Mouse (Mus musculus): ENCODE data around the gene Pcdh17.
A peak's percentile ranks its signal among the peaks of the same experiment; 100 is the strongest.

The Pcdh17 gene

DNA sequence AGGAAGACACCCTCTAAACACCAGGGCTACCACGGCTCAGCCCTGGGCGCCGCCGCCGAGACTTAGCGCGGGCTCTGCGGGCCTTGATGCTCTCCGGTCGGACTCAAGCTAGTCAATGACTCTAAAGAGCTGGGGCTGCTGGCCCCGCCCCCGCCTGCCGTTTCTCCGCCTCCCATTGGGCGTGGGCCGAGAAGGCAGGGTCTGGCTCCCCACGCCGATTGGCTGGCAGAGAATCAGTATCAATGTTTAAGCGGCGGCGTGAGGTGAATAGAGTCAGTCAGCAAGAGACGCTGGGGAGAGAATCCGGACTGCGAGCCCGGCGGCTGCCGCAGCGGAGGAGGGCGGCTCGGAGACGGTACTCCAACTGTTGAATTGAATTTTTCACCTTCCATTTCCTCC is at the start of gene Pcdh17:
Gene Pcdh17, plus strand, starts transcription at position 276 of the 399 bp plus-strand sequence.
- peak; percentile 62 for DNase-seq (ENCODE audit: low read depth)

DNA sequence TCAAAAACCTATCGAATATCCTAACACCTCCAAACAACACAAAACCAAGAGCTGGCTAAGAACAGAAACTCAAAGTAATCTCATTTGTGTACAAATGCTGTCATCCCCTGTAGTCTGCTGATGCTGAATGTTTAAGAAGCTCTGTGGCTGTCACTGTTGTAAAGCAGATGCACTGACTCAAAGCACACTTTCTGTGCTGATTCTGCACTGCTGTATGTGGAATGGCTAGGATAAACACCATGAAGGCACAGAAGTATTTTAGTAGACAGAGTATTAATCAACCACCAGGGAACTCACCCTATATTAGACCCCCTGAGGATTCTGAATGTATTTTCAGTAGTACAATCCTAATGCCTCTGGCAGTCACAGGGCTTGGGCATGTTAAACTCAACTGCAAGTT is 46.2 kb upstream of the Pcdh17 start:
- DNase-seq (ENCODE audit: low read depth): no peak

DNA sequence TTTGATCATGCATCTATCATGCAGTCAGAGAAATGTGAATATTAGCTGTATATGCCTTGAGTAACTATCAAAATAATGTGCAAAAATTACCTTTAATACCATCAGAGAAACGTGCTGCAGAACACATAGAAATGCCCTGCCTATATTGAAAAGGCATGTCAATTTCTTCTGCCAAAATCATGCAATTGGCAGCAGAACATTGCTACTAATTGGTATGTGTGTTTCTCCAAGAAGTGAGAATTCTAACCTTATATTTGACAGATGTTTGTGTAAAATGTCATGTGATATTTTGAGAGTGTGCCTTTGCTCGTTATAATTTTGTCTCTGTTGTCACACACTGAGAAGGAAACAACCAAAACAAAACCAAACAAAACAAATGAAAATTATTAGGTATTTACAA is 18.6 kb upstream of the Pcdh17 start:
- no peak for DNase-seq (ENCODE audit: low read depth)

DNA sequence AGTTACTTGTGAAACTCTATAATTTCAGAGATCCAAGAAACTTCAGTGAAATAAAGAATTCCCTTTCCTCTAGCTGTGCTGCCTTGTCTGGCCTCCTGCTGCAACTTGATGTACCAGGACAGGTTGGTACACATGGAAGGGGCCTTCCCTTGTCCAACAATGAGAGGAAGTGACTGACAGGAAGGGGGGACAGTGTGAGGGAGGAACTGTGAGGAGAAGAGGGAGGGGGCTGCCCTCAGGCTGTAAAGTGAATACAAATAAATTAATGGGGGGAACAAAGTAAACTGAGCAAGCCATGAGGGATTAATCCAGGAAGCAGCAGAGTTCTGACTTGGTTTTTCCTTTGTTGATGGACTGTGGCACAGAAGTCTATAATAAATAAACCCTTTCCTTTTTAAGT is 16.7 kb upstream of the Pcdh17 start:
- DNase-seq (ENCODE audit: low read depth): no peak

DNA sequence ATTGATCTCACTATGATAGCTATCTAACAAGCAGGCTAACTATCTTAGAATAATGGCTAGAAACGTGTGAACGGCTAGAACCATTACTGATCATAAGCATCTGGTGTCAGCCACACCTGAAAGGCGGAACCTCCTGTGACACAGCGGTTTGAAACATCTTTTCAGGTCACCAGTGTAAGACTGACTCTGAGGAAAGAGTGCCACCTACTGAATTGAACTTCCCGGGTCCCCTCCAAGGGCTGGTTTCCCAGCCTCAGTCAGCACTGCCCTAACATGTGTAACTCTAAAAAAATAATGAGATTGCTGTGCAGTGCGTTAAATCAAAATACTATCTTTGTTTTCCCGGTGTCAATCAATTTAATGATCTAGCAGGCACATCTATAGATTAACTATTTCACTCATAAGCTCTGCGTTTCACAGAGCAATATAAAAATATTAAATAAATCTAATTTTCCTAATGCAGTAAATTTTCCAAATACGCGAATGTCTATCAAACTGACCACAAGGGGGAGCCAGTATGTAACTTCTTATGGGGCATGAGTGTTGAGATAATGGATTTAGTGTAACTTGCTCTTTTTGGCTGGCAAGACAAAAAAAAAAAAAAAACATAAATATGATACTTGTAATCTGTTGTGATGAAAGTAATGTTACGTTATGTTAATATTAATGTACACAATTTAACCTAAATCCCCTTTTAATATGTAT is 5.1 kb upstream of the Pcdh17 start:
- DNase-seq (ENCODE audit: low read depth): peak; percentile 20

DNA sequence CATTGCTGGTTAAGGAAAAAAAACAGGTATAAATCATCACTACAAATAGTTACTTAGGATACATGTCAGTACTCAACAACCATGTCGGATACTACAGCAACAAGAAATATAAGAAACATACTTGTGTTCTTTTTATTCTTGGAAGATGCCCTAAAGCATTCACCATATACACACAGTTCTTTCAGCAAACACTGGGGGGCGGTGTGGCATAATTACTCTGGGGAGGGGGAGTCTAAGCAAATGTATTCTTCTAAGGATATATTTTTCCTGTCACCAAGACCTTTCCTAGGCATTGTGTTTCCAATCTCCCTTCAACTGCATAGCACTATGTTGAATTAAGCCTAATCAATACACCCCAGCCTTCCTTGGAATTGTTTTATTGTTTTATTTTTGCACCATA is 2.5 kb upstream of the Pcdh17 start:
- DNase-seq (ENCODE audit: low read depth): no peak

DNA sequence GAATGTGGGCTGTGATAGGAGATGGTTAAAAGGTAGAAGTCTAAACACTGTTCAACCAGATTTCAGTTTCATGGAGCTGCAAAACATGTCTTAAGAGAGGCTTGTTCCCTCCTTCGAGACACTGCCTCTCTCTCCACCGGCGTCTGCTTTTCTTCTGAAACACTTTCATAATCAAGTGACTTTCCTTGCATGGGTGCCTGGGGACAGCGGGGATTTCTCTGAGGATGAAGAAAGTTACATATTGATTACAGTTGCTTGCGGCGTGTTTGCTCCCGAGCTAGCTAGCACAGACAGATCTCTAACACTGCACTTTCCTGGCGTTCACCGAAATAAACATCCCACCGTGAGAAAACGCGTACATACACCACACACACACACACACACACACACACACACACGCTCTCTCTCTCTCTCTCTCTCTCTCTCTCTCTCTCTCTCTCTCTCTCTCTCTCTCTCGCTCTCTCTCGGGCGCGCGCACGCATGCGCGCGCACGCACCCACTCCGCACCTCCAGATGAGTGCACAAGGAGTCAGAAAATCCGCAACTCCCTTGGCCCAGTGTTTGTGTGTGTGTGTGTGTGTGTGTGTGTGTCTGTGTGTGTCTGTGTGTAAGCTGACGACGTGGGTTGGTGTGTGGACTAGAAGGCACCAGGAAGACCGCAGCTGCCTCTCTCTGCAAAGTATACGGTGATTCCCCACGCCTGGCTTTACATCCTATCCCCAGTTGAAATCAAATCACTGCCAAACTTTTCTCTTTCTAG is 655 bp upstream of the Pcdh17 start:
- no peak for DNase-seq (ENCODE audit: low read depth)

DNA sequence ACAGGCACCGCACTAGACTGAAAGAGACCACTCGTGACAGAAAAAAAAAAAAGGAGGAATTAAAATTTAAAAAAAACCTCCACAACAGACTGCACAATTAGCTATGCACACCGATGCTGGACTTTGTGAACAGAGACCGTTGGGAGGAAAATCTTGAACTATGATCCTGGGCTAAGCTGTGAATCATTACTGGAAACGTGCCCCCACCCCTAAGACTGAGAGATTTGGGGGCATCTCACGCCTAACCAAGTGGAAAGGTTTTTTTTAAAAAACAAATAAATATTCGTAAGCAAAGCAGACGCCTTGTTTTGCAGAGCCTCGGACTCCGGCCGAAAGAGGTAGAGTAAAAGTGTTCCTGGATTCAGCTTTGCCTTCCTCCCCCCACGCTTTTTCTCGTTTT is 398 bp downstream of the Pcdh17 start:
- no peak for DNase-seq (ENCODE audit: low read depth)

DNA sequence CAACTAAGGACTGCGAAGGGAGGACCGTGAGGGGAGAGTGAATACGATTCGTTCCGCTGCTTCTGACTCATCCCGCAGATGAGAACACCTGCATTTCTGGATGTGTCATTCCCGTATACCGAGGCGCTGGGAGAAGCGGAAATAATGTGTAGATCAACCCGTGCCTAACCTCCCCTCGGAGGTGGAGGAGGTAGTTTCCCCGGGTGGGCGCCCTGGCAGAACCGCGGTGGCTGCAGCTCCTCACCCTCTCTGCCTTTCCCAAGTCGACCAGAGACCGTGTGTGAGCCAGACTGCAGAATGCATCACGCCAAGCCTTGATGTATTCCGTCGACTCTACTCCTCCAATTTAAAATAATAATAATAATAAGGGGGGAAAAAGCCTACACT is 906 bp downstream of the Pcdh17 start:
- no peak for DNase-seq (ENCODE audit: low read depth)

DNA sequence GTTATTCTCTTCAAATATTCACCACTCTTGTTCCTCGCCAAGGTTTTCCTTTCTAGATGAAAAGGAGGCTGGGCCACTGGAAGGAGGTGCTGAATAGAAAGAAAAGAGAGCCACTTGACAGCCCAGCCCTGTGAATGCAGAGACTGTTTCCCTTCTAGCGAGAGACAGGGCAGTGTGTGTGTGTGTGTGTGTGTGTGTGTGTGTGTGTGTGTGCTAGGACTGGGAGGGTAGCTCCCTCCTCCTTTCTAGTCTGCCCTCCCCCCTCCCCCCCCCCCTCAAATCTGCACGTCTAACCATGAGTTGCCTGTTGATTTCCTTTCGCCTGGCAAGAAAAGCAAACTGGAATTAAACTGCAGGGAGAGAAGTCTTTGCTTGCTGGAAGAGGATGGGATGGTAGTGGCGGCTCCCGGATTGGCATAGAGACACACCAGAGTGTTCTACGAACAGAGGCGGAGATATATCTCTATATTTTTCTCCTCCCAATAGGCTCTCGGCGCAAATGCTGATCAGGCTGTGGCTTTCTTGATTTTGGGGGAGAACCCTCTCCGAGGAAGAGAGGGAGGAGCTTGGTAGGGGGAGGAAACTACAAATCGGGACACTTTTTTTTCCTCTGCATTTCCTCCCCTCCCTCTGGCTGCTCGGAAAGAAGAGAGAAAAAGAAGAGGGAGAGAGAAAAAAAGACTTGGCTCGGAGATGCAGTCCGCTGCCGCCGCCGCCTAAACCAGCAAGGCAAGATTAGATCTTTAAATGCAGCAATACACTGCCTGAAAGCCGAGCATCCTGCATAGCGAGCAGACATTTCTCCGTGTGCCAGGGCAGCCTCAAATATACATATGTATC is 1.5 kb downstream of the Pcdh17 start:
- no peak for DNase-seq (ENCODE audit: low read depth)

DNA sequence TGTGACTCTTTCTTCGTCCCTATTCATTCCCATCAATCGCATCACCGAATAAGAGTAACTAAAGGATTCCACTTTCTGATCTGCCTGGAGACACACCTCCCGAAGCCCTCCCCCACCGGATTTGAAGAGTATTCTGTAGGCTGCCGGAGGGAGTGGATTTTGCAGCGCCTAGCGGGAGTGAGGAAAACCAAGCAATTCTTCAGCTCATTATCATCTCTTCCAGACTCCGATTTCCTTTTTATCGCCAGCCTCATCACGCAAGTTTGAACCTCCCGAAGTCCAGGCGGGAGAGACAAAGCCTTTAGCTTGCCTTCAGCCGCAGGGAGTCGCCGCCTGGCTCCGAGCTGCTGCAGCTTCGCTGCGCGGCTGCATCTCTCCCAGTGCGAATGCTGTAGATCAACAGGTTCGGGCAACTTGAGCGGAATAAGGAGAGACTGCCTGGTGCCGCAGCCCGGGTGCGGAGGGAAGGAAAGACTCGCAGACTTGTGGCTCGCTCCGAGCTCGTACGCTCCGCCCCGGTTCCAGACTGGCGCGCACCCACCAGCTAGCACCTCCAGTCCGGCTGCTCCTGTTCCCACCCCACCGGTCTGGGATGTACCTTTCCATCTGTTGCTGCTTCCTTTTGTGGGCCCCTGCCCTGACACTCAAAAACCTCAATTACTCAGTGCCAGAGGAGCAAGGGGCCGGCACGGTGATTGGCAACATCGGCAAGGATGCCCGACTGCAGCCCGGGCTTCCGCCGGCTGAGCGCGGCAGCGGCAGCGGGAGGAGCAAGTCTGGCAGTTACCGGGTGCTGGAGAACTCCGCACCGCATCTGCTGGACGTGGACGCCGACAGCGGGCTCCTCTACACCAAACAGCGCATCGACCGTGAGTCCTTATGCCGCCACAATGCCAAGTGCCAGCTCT is 2.4 kb downstream of the Pcdh17 start:
- DNase-seq (ENCODE audit: low read depth): no peak

DNA sequence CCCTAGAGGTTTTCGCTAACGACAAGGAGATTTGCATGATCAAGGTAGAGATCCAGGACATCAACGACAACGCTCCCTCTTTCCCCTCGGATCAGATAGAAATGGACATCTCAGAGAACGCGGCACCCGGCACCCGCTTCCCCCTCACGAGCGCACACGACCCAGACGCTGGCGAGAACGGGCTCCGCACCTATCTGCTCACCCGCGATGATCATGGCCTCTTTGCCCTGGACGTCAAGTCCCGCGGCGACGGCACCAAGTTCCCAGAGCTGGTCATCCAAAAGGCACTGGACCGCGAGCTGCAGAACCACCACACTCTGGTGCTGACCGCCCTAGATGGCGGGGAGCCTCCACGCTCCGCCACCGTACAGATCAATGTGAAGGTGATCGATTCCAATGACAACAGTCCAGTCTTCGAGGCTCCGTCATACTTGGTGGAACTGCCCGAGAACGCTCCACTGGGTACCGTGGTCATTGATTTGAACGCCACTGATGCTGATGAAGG is 3.1 kb downstream of the Pcdh17 start:
- DNase-seq (ENCODE audit: low read depth): no peak

DNA sequence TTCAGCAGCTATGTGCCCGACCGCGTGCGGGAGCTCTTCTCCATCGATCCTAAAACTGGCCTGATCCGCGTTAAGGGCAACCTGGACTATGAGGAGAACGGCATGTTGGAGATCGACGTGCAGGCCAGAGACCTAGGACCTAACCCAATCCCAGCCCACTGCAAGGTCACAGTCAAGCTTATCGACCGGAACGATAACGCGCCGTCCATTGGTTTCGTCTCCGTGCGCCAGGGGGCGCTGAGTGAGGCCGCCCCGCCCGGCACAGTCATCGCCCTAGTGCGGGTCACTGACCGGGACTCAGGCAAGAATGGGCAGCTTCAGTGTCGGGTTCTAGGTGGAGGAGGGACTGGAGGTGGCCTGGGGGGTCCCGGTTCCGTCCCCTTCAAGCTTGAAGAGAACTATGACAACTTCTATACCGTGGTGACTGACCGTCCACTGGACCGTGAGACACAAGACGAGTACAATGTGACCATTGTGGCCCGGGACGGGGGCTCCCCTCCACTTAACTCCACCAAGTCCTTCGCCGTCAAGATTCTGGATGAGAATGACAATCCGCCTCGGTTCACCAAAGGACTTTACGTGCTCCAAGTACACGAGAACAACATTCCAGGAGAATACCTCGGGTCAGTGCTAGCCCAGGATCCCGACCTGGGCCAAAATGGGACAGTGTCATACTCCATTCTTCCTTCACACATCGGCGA is 3.7 kb downstream of the Pcdh17 start:
- no peak for DNase-seq (ENCODE audit: low read depth)

DNA sequence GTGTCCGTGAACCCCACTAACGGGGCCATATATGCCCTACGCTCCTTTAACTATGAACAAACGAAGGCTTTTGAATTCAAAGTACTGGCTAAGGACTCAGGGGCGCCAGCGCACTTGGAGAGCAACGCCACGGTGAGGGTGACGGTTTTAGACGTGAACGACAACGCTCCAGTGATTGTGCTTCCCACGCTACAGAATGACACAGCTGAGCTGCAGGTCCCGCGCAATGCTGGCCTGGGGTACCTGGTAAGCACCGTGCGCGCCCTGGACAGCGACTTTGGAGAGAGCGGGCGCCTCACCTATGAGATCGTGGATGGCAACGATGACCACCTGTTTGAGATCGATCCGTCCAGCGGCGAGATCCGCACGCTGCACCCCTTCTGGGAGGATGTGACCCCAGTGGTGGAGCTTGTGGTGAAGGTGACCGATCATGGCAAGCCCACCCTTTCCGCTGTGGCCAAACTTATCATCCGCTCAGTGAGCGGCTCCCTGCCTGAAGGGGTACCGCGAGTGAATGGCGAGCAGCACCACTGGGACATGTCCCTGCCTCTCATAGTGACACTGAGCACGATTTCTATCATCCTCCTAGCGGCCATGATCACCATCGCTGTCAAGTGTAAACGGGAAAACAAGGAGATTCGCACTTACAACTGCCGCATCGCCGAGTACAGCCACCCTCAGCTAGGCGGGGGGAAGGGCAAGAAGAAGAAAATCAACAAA is 4.5 kb downstream of the Pcdh17 start:
- DNase-seq (ENCODE audit: low read depth): no peak

DNA sequence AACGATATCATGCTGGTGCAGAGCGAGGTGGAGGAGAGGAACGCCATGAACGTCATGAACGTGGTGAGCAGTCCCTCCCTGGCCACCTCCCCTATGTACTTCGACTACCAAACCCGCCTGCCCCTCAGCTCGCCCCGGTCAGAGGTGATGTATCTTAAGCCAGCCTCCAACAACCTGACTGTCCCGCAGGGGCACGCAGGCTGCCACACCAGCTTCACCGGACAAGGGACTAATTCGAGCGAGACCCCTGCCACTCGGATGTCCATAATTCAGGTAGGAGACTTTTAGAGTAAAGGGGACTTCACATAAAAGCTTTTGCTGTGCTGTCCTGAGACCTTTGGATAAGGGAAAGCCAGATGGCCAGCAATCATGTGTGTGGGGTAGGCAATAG is 5.0 kb downstream of the Pcdh17 start:
- DNase-seq (ENCODE audit: low read depth): no peak

DNA sequence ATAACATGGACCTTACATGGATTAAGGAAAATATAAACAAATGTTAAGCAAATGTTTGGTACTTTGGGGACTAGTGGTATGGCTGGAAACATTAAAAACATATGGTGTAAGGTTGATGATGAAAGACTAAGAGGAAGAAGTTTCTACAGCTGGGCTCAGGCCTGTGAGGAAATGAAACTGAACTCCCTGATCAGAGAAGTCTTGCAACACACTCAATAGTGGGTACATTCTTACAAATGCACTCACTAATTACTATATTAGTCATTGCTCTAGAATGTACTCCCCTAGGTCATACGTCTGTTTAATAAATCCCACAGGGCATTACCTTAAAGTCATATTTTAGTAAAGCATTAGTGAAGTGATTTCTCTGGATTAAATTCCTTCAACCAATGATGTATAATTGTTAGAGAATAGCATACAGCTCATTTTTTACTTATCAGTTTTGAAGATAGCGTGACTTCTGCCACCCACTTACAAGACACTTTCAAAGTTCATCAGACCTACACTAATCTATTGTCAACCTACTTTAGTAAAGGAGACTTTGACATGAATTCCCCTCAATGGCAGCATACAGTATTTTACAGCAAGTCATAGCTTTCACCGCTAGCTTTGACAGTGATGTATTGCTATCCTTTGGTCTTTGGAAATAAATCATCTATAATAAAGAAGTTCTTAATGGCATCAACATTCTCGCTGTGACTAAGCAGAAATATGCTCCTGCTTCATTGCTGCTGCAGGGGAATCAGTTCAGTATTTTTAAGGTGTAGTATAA is 10.9 kb downstream of the Pcdh17 start:
- no peak for DNase-seq (ENCODE audit: low read depth)

DNA sequence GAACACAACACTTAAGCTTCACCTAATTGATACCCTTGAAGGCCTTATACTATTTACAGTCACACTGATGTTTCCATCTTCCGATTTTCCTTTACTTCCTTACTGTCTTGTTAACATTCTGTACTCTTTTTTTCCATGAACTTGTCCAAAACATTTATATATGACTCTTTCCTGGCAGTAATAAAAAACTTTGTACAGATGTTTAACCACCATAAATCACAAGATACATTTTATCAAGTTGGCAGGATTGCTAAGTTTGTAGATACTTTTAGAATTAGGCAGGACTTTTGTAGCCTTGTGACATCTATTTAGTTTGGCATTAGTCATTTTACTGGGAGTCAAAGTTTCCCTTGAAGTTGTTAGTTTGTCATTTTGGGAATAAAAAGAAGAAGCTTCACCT is 32.1 kb downstream of the Pcdh17 start:
- no peak for DNase-seq (ENCODE audit: low read depth)

DNA sequence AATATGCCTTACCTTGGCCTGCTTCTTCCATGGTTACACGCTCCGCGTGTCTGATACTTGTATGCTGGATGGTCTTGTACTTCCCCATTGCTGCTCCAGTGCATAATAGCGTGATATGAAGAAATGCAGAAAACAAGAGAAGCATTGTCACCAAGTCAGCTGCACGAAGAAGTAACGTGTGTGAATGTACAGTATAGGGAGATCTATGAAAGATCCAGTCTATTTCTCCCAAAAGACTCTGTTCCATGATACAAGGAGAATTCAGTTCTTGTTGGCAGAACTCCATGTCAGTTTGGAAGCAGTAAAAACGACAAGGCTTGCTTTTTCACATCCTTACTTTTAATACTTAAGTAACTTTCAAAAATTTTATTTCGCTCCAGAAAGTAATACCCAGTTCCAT is 33.0 kb downstream of the Pcdh17 start:
- DNase-seq (ENCODE audit: low read depth): no peak

DNA sequence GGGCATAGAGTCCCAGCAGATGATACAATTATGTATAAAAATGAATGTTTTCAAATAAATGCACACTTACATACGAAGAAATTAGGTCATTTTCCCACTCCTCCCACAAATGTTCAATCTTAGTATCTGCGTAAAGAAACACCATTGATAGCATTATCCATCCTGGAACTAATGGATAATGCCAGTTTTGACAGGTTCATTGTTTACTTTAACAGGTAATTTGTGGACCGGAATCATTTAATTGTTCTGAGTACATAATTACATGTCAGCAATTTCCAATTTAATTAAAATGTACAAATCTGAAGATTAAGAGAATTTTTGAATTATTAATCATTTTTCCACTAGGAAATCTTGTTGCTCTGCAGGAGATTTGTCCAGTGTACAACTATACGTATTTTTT is 33.5 kb downstream of the Pcdh17 start:
- DNase-seq (ENCODE audit: low read depth): no peak

DNA sequence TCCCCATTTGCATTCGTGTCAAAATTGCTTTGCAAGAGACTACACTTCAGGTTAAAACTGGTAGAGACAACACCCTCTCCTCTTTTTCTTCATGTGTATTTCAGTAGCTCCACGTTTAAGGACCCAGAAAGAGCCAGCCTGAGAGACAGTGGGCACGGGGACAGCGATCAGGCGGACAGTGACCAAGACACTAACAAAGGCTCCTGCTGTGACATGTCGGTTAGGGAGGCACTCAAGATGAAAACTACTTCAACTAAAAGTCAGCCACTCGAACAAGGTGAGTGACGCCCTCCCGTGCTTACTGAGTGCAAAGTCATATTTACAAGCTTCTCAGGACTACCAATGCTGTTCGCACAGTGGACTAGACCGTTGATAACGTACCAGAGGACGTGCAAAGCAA is 34.0 kb downstream of the Pcdh17 start:
- no peak for DNase-seq (ENCODE audit: low read depth)

Data from naive thymus-derived CD4-positive, alpha-beta T cell, adult 2 months (primary cell).